Mouse (Mus musculus): Measurements from ENCODE around the gene Vars. TPM values are rescaled to one million over a fixed set of nuclear protein-coding genes. Genes with fewer than 3 reads are reported as not detected.
"Not testable (repeated sequence)": the region's sequence is repeated elsewhere in the genome, so short reads cannot be mapped to it uniquely, and the experiment has no call there.

Vars gene
- polyA plus RNA-seq (2016; fragmentation: Nextera tagmentation; extraction: Ambion mirVana), result 82.6 TPM in 2 replicates

GRCm38 (mm10) chr17:35000717-35001451 is at the start of gene Vars:
Gene Vars (plus strand): TSS chr17:35000987.
- peak within 1 kb of the TSS; percentile 79 for H3K4me3 ChIP-seq
- H3K9ac ChIP-seq, result peak within 1 kb of the TSS; percentile 96
- H3K4me2 ChIP-seq, result peak within 1 kb of the TSS; percentile 96
- H3K27ac ChIP-seq (ENCODE audit: poor library complexity, severe bottlenecking), result peak within 1 kb of the TSS; percentile 95
- WGBS, result under 1% methylated on average over 69 of the region's 83 CpGs
- H3K27me3 ChIP-seq (replicated peaks), result no peaks in the 10 kb centered on the region
- H3K9me3 ChIP-seq (replicated peaks), result no peaks in the 10 kb centered on the region
- peak; percentile 89 for ATAC-seq (ENCODE audit: insufficient number of reproducible peaks, low FRiP score)
- H3K36me3 ChIP-seq, result peaks cover 31% of the 10 kb centered on the region
- peaks cover 46% of the 10 kb centered on the region for H3K4me1 ChIP-seq (replicated peaks)

- Histone ChIP-seq H3K9me3 (replicated peaks) (no peaks in the 10 kb centered on the region), H3K4me2 (peak overlapping the region; percentile 91), H3K36me3 (peaks cover 23% of the 10 kb centered on the region), H3K4me1 (replicated peaks) (peaks cover 14% of the 10 kb centered on the region), H3K9ac (peak overlapping the region; percentile 99), H3K27me3 (replicated peaks) (peaks cover 11% of the 10 kb centered on the region; the same call in 1 of the 2 replicates), H3K27ac (ENCODE audit: poor library complexity, severe bottlenecking) (peak overlapping the region; percentile 77), H3K4me3 (peak overlapping the region; percentile 94)
- under 1% methylated on average over 29 of the region's 29 CpGs for WGBS
- no peak for ATAC-seq (ENCODE audit: insufficient number of reproducible peaks, low FRiP score)
Measured at GRCm38 (mm10) chr17:34951636-34952377, 49.0 kb upstream of the Vars start.

DNA sequence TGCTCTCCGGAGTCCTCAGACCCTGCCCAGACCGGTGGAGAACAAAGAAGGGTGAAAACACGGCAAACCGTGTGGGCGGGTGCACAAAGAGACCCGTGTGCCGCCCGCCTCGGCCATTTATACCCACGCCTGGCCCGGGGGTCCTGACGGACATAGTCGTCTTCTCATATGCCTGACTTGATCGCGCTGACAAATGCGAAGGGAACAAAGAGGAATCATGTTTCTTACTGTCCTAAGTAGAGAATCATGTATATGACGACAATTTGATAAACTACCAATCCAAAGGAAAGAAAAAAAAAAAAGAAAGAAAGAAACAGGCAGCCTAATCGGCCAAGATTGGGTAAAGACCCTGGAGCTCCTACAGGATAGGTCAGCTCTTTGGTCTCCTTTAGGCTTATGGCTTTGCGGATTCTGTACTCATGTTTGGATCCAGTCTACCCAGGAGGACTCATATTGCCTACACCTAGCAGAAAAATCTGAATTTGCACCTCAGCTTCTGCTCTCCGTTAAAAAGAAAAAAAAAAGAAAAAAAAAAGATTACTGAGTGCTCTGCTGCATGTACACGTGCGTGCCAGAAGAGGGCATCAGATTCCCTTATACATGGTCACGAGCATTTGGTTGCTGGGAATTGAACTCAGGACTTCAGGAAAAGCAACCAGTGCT is 48.3 kb upstream of the Vars start:
- H3K4me2 ChIP-seq, result peak overlapping the region; percentile 91
- peak; percentile 83 for ATAC-seq (ENCODE audit: insufficient number of reproducible peaks, low FRiP score)
- WGBS, result under 1% methylated on average over 23 of the region's 23 CpGs
- peak overlapping the region; percentile 99 for H3K9ac ChIP-seq
- H3K4me3 ChIP-seq, result peak overlapping the region; percentile 94
- peaks cover 13% of the 10 kb centered on the region; the same call in 1 of the 2 replicates for H3K27me3 ChIP-seq (replicated peaks)
- H3K36me3 ChIP-seq, result peaks cover 23% of the 10 kb centered on the region
- H3K27ac ChIP-seq (ENCODE audit: poor library complexity, severe bottlenecking), result peak overlapping the region; percentile 77
- peaks cover 14% of the 10 kb centered on the region for H3K4me1 ChIP-seq (replicated peaks)
- H3K9me3 ChIP-seq (replicated peaks), result no peaks in the 10 kb centered on the region

GRCm38 (mm10) chr17:34953258-34953657 is 47.5 kb upstream of the Vars start:
- peaks cover 14% of the 10 kb centered on the region for H3K4me1 ChIP-seq (replicated peaks)
- H3K4me2 ChIP-seq, result peak overlapping the region; percentile 91; the same call in 1 of the 2 replicates
- no peak overlapping the region for H3K9ac ChIP-seq
- H3K36me3 ChIP-seq, result peaks cover 23% of the 10 kb centered on the region
- H3K27ac ChIP-seq (ENCODE audit: poor library complexity, severe bottlenecking), result no peak overlapping the region
- 84% methylated on average over 3 of the region's 3 CpGs for WGBS
- H3K9me3 ChIP-seq (replicated peaks), result no peaks in the 10 kb centered on the region
- H3K4me3 ChIP-seq, result no peak overlapping the region
- peaks cover 13% of the 10 kb centered on the region; the same call in 1 of the 2 replicates for H3K27me3 ChIP-seq (replicated peaks)
- ATAC-seq (ENCODE audit: insufficient number of reproducible peaks, low FRiP score), result no peak

DNA sequence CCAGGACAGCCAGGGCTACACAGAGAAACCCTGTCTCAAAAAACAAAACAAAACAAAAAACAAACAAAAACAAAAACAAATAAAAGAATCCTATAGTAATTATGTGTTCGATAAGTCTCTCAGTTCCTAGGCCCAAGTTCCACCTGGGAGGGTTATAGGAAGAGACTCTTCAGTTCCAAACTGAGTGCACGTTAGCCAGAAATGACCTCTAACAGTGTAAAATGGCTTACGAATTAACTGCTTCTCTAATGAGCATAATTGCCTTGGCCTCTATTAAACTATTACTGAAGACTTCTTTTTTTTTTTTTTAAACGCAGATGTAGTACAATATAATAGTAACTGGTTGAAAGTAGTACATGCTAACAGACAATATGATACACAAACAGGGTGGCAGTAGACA is 46.9 kb upstream of the Vars start:
- no peak for ATAC-seq (ENCODE audit: insufficient number of reproducible peaks, low FRiP score)
- 84% methylated on average over 4 of the region's 4 CpGs for WGBS

DNA sequence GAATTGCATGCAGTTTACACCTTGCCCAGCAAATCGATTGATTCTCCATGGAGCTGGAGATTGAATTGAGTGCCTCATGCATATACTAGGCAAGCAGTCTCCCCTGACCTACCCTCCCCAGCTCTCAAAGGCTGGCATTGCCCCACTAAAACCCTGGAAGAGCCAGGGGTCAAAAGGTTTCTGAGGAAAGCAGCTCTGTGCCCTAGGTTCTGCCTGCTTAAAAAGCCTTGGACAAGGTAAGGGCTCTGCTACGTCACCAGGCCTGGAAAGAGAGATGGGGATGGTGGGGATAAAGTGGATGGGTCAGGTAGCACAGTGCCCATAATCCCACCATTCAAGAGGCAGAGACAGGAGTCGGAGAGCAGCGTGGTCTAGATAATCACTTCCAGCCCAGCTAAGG is 46.0 kb upstream of the Vars start:
- Histone ChIP-seq H3K36me3 (peaks cover 17% of the 10 kb centered on the region), H3K4me1 (replicated peaks) (peaks cover 14% of the 10 kb centered on the region), H3K4me2 (no peak overlapping the region), H3K9ac (no peak overlapping the region), H3K27me3 (replicated peaks) (peaks cover 13% of the 10 kb centered on the region; the same call in 1 of the 2 replicates), H3K4me3 (no peak overlapping the region), H3K27ac (ENCODE audit: poor library complexity, severe bottlenecking) (no peak overlapping the region), H3K9me3 (replicated peaks) (no peaks in the 10 kb centered on the region)
- ATAC-seq (ENCODE audit: insufficient number of reproducible peaks, low FRiP score), result no peak
- 80% methylated on average over 4 of the region's 4 CpGs for WGBS

More for the DNA sequence above, 46.9 kb upstream of the Vars start:
- no peak overlapping the region for H3K9ac ChIP-seq
- no peak overlapping the region for H3K4me3 ChIP-seq
- peaks cover 14% of the 10 kb centered on the region for H3K4me1 ChIP-seq (replicated peaks)
- no peak overlapping the region for H3K27ac ChIP-seq (ENCODE audit: poor library complexity, severe bottlenecking)
- H3K9me3 ChIP-seq (replicated peaks), result no peaks in the 10 kb centered on the region
- H3K4me2 ChIP-seq, result no peak overlapping the region
- H3K27me3 ChIP-seq (replicated peaks), result peaks cover 13% of the 10 kb centered on the region; the same call in 1 of the 2 replicates
- peaks cover 23% of the 10 kb centered on the region for H3K36me3 ChIP-seq

DNA sequence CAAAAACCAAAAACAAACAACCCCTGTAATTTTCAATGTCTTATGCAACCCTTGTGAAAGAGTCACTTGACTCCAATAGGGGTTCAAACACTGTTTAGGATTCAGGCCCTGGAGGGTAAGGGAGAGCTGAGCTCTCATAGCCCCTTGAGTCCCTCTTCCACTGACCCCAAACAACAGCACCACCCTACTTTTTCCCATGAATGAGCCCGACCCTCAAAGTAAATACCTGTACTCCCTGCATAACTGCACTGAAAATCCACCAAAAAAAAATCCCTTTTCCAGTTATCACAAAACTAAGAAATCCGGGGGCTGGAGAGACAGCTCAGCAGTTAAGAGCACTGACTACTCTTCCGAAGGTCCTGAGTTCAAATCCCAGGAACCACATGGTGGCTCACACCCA is 44.9 kb upstream of the Vars start:
- 72% methylated on average over 3 of the region's 3 CpGs for WGBS
- H3K9ac ChIP-seq, result no peak overlapping the region

GRCm38 (mm10) chr17:34956340-34956739 is 44.4 kb upstream of the Vars start:
- no peak overlapping the region for H3K4me3 ChIP-seq
- WGBS, result 35% methylated on average over 1 of the region's 1 CpGs
- no peak overlapping the region for H3K9ac ChIP-seq
- no peak overlapping the region for H3K4me2 ChIP-seq
- peaks cover 2% of the 10 kb centered on the region; the same call in 1 of the 2 replicates for H3K36me3 ChIP-seq
- H3K27me3 ChIP-seq (replicated peaks), result peaks cover 13% of the 10 kb centered on the region; the same call in 1 of the 2 replicates
- ATAC-seq (ENCODE audit: insufficient number of reproducible peaks, low FRiP score), result no peak
- H3K9me3 ChIP-seq (replicated peaks), result no peaks in the 10 kb centered on the region
- H3K27ac ChIP-seq (ENCODE audit: poor library complexity, severe bottlenecking), result no peak overlapping the region
- H3K4me1 ChIP-seq (replicated peaks), result peaks cover 6% of the 10 kb centered on the region

More for the DNA sequence above, 44.9 kb upstream of the Vars start:
- H3K36me3 ChIP-seq, result peaks cover 6% of the 10 kb centered on the region
- H3K4me1 ChIP-seq (replicated peaks), result peaks cover 10% of the 10 kb centered on the region
- no peak overlapping the region for H3K4me2 ChIP-seq
- H3K27me3 ChIP-seq (replicated peaks), result peaks cover 13% of the 10 kb centered on the region; the same call in 1 of the 2 replicates
- H3K27ac ChIP-seq (ENCODE audit: poor library complexity, severe bottlenecking), result no peak overlapping the region
- ATAC-seq (ENCODE audit: insufficient number of reproducible peaks, low FRiP score), result no peak
- no peak overlapping the region for H3K4me3 ChIP-seq
- no peaks in the 10 kb centered on the region for H3K9me3 ChIP-seq (replicated peaks)

GRCm38 (mm10) chr17:34957291-34957690 is 43.5 kb upstream of the Vars start:
- not testable (repeated sequence) for H3K9me3 ChIP-seq (replicated peaks); H3K27ac ChIP-seq (ENCODE audit: poor library complexity, severe bottlenecking); H3K36me3 ChIP-seq; H3K4me2 ChIP-seq; H3K4me3 ChIP-seq; ATAC-seq (ENCODE audit: insufficient number of reproducible peaks, low FRiP score); H3K9ac ChIP-seq; H3K4me1 ChIP-seq (replicated peaks)
- 14% methylated on average over 28 of the region's 40 CpGs for WGBS
- peaks cover 18% of the 10 kb centered on the region; the same call in 1 of the 2 replicates for H3K27me3 ChIP-seq (replicated peaks)

DNA sequence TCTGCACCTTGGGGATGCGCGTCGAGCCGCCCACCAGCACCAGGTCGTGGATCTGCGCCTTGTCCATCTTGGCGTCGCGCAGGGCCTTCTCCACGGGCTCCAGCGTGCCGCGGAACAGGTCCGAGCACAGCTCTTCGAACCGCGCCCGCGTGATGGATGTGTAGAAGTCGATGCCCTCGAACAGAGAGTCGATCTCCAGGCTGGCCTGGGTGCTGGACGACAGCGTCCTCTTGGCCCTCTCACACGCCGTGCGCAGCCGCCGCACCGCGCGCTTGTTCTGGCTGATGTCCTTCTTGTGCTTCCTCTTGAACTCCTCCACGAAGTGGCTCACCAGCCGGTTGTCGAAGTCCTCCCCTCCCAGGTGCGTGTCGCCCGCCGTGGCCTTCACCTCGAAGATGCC is 42.8 kb upstream of the Vars start:
- not testable (repeated sequence) for H3K4me2 ChIP-seq; H3K4me1 ChIP-seq (replicated peaks); H3K4me3 ChIP-seq; H3K27ac ChIP-seq (ENCODE audit: poor library complexity, severe bottlenecking); H3K36me3 ChIP-seq; H3K9me3 ChIP-seq (replicated peaks); ATAC-seq (ENCODE audit: insufficient number of reproducible peaks, low FRiP score); H3K9ac ChIP-seq
- 20% methylated on average over 27 of the region's 40 CpGs for WGBS
- peaks cover 23% of the 10 kb centered on the region; the same call in 1 of the 2 replicates for H3K27me3 ChIP-seq (replicated peaks)
